Mouse (Mus musculus): ENCODE measurements around the gene Tdrkh. TPM values are rescaled to one million over a fixed set of nuclear protein-coding genes. Genes with fewer than 3 reads are reported as not detected.

Gene Tdrkh
- polyA plus RNA-seq, 1 experiment, result 12.3 TPM

- no peaks in the 10 kb centered on the region for H3K9me3 ChIP-seq (replicated peaks; ENCODE audit: control insufficient read depth, insufficient read depth, low read length, poor library complexity, severe bottlenecking)
- no peaks in the 10 kb centered on the region for H3K36me3 ChIP-seq (ENCODE audit: control insufficient read depth, insufficient read depth, low read length, poor library complexity, severe bottlenecking)
- H3K27ac ChIP-seq (ENCODE audit: insufficient read depth, low read length), result no peak overlapping the region
- H3K9ac ChIP-seq (ENCODE audit: low read depth, poor library complexity, severe bottlenecking), result no peak overlapping the region
- H3K4me1 ChIP-seq (ENCODE audit: control insufficient read depth, insufficient read depth, low read length), result no peaks in the 10 kb centered on the region
- H3K4me3 ChIP-seq (ENCODE audit: low read depth, low read length), result no peak overlapping the region
- H3K27me3 ChIP-seq (ENCODE audit: control insufficient read depth, insufficient read depth, low read length, poor library complexity, severe bottlenecking), result no peaks in the 10 kb centered on the region
- no peak for TF ChIP-seq CTCF (IDR thresholded peaks at IDR 0.05; ENCODE audit: low read depth, low read length)
- TF ChIP-seq EP300 (IDR thresholded peaks at IDR 0.05; ENCODE audit: insufficient read depth, low read depth, low read length), result no peak
- no peak for TF ChIP-seq POLR2A (IDR thresholded peaks at IDR 0.05; ENCODE audit: insufficient read depth, low read length)
Observed at GRCm38 (mm10) chr3:94399663-94400310, 13.3 kb upstream of the Tdrkh start.

DNA sequence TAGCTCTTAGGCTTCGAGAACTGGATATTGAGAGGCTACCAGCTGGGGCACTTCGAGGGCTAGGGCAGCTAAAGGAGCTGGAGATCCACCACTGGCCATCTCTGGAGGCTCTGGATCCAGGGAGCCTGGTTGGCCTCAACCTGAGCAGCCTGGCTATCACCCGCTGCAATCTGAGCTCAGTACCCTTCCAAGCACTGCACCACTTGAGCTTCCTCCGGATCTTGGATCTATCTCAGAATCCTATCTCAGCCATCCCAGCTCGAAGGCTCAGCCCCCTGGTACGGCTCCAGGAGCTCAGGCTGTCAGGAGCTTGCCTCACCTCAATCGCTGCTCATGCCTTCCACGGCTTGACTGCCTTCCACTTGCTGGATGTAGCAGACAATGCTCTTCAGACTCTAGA lies 10.6 kb upstream of the Tdrkh start:
- H3K4me3 ChIP-seq (ENCODE audit: low read depth, low read length), result no peak overlapping the region
- no peaks in the 10 kb centered on the region for H3K27me3 ChIP-seq (ENCODE audit: control insufficient read depth, insufficient read depth, low read length, poor library complexity, severe bottlenecking)
- H3K4me1 ChIP-seq (ENCODE audit: control insufficient read depth, insufficient read depth, low read length), result no peaks in the 10 kb centered on the region
- H3K9me3 ChIP-seq (replicated peaks; ENCODE audit: control insufficient read depth, insufficient read depth, low read length, poor library complexity, severe bottlenecking), result no peaks in the 10 kb centered on the region
- TF ChIP-seq POLR2A (IDR thresholded peaks at IDR 0.05; ENCODE audit: insufficient read depth, low read length) (no peak), EP300 (IDR thresholded peaks at IDR 0.05; ENCODE audit: insufficient read depth, low read depth, low read length) (no peak), CTCF (IDR thresholded peaks at IDR 0.05; ENCODE audit: low read depth, low read length) (no peak)
- no peak overlapping the region for H3K9ac ChIP-seq (ENCODE audit: low read depth, poor library complexity, severe bottlenecking)
- no peaks in the 10 kb centered on the region for H3K36me3 ChIP-seq (ENCODE audit: control insufficient read depth, insufficient read depth, low read length, poor library complexity, severe bottlenecking)
- no peak overlapping the region for H3K27ac ChIP-seq (ENCODE audit: insufficient read depth, low read length)

DNA sequence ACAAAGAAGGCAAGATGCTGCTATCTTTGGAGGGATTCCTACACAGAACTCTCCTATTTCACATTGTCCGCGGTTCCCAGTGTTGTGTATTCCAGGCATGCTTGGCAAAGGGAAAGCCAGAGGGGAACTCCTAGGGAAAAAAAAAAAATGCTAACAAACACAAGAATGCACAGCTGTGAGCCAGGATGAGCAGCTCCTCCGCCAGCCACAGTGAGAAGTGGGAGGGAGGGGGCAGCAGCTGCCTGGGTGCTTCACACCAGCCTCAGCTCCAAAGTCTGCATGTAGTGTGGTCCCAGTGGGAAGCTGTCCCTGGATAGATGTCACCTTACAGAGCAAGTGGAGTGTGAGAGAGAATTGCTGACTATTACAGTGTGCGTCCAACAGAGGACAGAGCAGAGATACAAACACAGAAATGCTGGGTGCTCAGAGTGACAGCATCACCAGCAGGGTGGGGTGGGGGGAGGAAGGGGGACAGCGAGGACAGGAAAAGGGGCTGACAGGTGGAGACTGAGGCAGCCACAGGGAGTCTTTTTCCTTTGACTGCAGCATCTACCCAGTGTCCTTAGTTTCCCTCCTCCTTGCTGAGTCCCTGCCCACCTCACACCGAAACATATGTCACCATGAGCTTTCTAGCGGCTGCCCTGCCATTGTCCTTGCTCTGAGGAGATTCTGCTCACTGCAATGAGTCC lies 8.6 kb upstream of the Tdrkh start:
- Histone ChIP-seq H3K4me3 (ENCODE audit: low read depth, low read length) (no peak overlapping the region), H3K9ac (ENCODE audit: low read depth, poor library complexity, severe bottlenecking) (no peak overlapping the region), H3K9me3 (replicated peaks; ENCODE audit: control insufficient read depth, insufficient read depth, low read length, poor library complexity, severe bottlenecking) (no peaks in the 10 kb centered on the region), H3K4me1 (ENCODE audit: control insufficient read depth, insufficient read depth, low read length) (no peaks in the 10 kb centered on the region), H3K27me3 (ENCODE audit: control insufficient read depth, insufficient read depth, low read length, poor library complexity, severe bottlenecking) (no peaks in the 10 kb centered on the region), H3K27ac (ENCODE audit: insufficient read depth, low read length) (no peak overlapping the region), H3K36me3 (ENCODE audit: control insufficient read depth, insufficient read depth, low read length, poor library complexity, severe bottlenecking) (no peaks in the 10 kb centered on the region)
- TF ChIP-seq EP300 (IDR thresholded peaks at IDR 0.05; ENCODE audit: insufficient read depth, low read depth, low read length) (no peak), POLR2A (IDR thresholded peaks at IDR 0.05; ENCODE audit: insufficient read depth, low read length) (no peak), CTCF (IDR thresholded peaks at IDR 0.05; ENCODE audit: low read depth, low read length) (no peak)

DNA sequence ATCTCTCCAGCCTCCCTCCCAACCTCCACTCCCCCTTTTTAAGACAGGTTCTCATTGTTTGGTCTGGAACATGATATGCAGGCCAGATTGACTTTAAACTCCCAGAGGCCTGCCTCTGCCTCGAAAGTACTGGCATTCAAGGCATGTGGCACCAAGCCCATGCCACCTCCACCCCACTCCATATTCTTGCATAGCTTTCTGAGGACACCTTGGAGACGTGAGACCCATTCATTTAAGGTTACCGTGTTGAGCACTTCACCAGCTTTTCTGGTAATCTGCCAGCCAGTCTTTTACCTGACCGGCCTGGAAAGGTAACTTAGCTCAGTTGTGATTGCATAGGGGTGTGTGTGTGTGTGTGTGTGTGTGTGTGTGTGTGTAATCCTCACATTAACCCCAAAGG lies 7.5 kb upstream of the Tdrkh start:
- Histone ChIP-seq H3K36me3 (ENCODE audit: control insufficient read depth, insufficient read depth, low read length, poor library complexity, severe bottlenecking) (no peaks in the 10 kb centered on the region), H3K9ac (ENCODE audit: low read depth, poor library complexity, severe bottlenecking) (no peak overlapping the region), H3K9me3 (replicated peaks; ENCODE audit: control insufficient read depth, insufficient read depth, low read length, poor library complexity, severe bottlenecking) (no peaks in the 10 kb centered on the region), H3K4me3 (ENCODE audit: low read depth, low read length) (no peak overlapping the region), H3K4me1 (ENCODE audit: control insufficient read depth, insufficient read depth, low read length) (no peaks in the 10 kb centered on the region), H3K27me3 (ENCODE audit: control insufficient read depth, insufficient read depth, low read length, poor library complexity, severe bottlenecking) (no peaks in the 10 kb centered on the region), H3K27ac (ENCODE audit: insufficient read depth, low read length) (no peak overlapping the region)
- TF ChIP-seq POLR2A (IDR thresholded peaks at IDR 0.05; ENCODE audit: insufficient read depth, low read length), result no peak
- TF ChIP-seq CTCF (IDR thresholded peaks at IDR 0.05; ENCODE audit: low read depth, low read length), result no peak
- TF ChIP-seq EP300 (IDR thresholded peaks at IDR 0.05; ENCODE audit: insufficient read depth, low read depth, low read length), result no peak

DNA sequence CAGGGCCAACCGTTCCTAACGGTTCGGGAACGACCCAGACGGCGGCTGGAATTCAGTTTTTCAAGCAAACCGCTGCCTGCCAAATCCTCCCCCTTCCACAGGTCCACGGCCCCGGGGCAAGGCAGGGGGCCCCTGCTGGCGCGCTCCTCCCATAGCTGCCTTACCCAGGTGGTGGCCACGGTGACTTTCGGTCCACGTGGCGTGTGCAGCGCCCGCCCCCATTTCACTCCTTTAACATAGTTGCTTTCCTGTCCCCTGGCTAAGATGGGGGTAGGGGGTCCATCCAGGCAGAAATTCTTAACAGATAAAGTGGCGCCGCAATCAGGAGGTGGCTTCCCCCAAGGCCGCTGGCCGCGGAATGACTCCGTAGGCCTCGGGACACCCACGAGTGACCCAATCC lies 543 bp upstream of the Tdrkh start:
- no peak overlapping the region for H3K9ac ChIP-seq (ENCODE audit: low read depth, poor library complexity, severe bottlenecking)
- H3K9me3 ChIP-seq (replicated peaks; ENCODE audit: control insufficient read depth, insufficient read depth, low read length, poor library complexity, severe bottlenecking), result peaks cover 7% of the 10 kb centered on the region; the same call in 1 of the 2 replicates

DNA sequence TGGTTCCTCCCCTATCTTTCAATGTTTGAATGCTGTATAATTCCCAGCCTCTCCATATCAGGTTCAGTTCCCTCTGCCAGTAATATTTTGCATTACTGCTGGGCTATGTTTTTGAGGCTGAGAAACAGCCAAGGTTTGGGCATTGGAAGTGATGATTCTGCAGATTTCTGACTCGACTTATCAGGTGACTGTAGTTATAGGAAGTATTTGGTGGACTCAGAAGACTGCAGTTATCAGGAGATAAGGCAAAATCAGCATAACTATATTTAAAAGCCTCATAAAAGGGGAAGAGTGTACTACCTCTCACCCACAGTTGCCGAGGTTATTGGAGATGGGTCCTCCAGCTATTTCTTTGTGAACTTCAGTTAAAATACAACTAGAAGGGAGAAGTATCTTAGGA lies 17.9 kb downstream of the Tdrkh start:
- Histone ChIP-seq H3K9ac (ENCODE audit: low read depth, poor library complexity, severe bottlenecking) (no peak overlapping the region), H3K27ac (ENCODE audit: insufficient read depth, low read length) (no peak overlapping the region), H3K9me3 (replicated peaks; ENCODE audit: control insufficient read depth, insufficient read depth, low read length, poor library complexity, severe bottlenecking) (no peaks in the 10 kb centered on the region), H3K4me3 (ENCODE audit: low read depth, low read length) (no peak overlapping the region), H3K36me3 (ENCODE audit: control insufficient read depth, insufficient read depth, low read length, poor library complexity, severe bottlenecking) (no peaks in the 10 kb centered on the region), H3K4me1 (ENCODE audit: control insufficient read depth, insufficient read depth, low read length) (no peaks in the 10 kb centered on the region), H3K27me3 (ENCODE audit: control insufficient read depth, insufficient read depth, low read length, poor library complexity, severe bottlenecking) (no peaks in the 10 kb centered on the region; the same call in 1 of the 2 replicates)
- TF ChIP-seq POLR2A (IDR thresholded peaks at IDR 0.05; ENCODE audit: insufficient read depth, low read length), result no peak
- TF ChIP-seq EP300 (IDR thresholded peaks at IDR 0.05; ENCODE audit: insufficient read depth, low read depth, low read length), result no peak
- TF ChIP-seq CTCF (IDR thresholded peaks at IDR 0.05; ENCODE audit: low read depth, low read length), result no peak

More for the DNA sequence above, 543 bp upstream of the Tdrkh start:
- peaks cover 2% of the 10 kb centered on the region for H3K27me3 ChIP-seq (ENCODE audit: control insufficient read depth, insufficient read depth, low read length, poor library complexity, severe bottlenecking)
- peak overlapping the region; percentile 48 for H3K4me3 ChIP-seq (ENCODE audit: low read depth, low read length)
- no peak for TF ChIP-seq POLR2A (IDR thresholded peaks at IDR 0.05; ENCODE audit: insufficient read depth, low read length)
- no peak for TF ChIP-seq CTCF (IDR thresholded peaks at IDR 0.05; ENCODE audit: low read depth, low read length)
- no peak for TF ChIP-seq EP300 (IDR thresholded peaks at IDR 0.05; ENCODE audit: insufficient read depth, low read depth, low read length)
- H3K36me3 ChIP-seq (ENCODE audit: control insufficient read depth, insufficient read depth, low read length, poor library complexity, severe bottlenecking), result no peaks in the 10 kb centered on the region
- H3K4me1 ChIP-seq (ENCODE audit: control insufficient read depth, insufficient read depth, low read length), result no peaks in the 10 kb centered on the region
- no peak overlapping the region for H3K27ac ChIP-seq (ENCODE audit: insufficient read depth, low read length)
